26 mouse cellular contexts compared by ENCODE assay signal in genomic region chr11:102084159-102084558, GRCm38 (mm10). TPM values are rescaled to one million over a fixed set of nuclear protein-coding genes. Genes with fewer than 3 reads are reported as not detected.
DNase-seq lines count a peak whose midpoint lies in the region; ATAC-seq and TF ChIP-seq lines count a peak whose summit lies in the region.
"Had no signal": no experiment of that assay in that cellular context is flagged by ENCODE, and none has a peak within 500 bp of the region (broad histone marks: within the 10 kb centered on the region; RNA-seq: fewer than 3 reads in every experiment).

No protein-coding gene starts in this region.

- no peaks in the 10 kb centered on the region for H3K27me3 ChIP-seq in forebrain, embryonic 12.5 days
- H3K27me3 ChIP-seq in forebrain, embryonic 13.5 days: no peaks in the 10 kb centered on the region
- peaks cover 4% of the 10 kb centered on the region; the same call in 1 of the 2 replicates for H3K27me3 ChIP-seq in midbrain, embryonic 12.5 days
- no peaks in the 10 kb centered on the region for H3K27me3 ChIP-seq in midbrain, embryonic 14.5 days (ENCODE audit: control insufficient read depth, insufficient read depth, low read length)
- no peaks in the 10 kb centered on the region for H3K27me3 ChIP-seq in kidney, postnatal 0 days (ENCODE audit: insufficient read depth, low read length)
- H3K27me3 ChIP-seq in limb, embryonic 12.5 days: no peaks in the 10 kb centered on the region
- no peaks in the 10 kb centered on the region for H3K27me3 ChIP-seq in hindbrain, embryonic 12.5 days
- H3K27me3 ChIP-seq: neural tube, embryonic 15.5 days; Patski had no signal

- H3K9ac ChIP-seq in forebrain, embryonic 12.5 days: no peak overlapping the region
- H3K9ac ChIP-seq in forebrain, embryonic 13.5 days: no peak overlapping the region
- no peak overlapping the region for H3K9ac ChIP-seq in midbrain, embryonic 12.5 days (replicated peaks)
- H3K9ac ChIP-seq in midbrain, embryonic 14.5 days (replicated peaks; ENCODE audit: low read length): no peak overlapping the region
- H3K9ac ChIP-seq in kidney, postnatal 0 days (ENCODE audit: low read depth, low read length): no peak overlapping the region
- H3K9ac ChIP-seq in limb, embryonic 12.5 days (replicated peaks): no peak overlapping the region
- H3K9ac ChIP-seq in hindbrain, embryonic 12.5 days: no peak overlapping the region
- H3K9ac ChIP-seq: liver, embryonic 14.5 days; neural tube, embryonic 15.5 days had no signal

- peak overlapping the region; percentile 22; the same call in 1 of the 2 replicates for H3K27ac ChIP-seq in forebrain, embryonic 12.5 days
- no peak overlapping the region for H3K27ac ChIP-seq in forebrain, embryonic 13.5 days
- H3K27ac ChIP-seq in midbrain, embryonic 12.5 days (replicated peaks): peak overlapping the region; percentile 42; the same call in 1 of the 2 replicates
- no peak overlapping the region for H3K27ac ChIP-seq in midbrain, embryonic 14.5 days (replicated peaks; ENCODE audit: low read depth, low read length)
- H3K27ac ChIP-seq in kidney, postnatal 0 days: peak overlapping the region; percentile 60; the same call in 1 of the 2 replicates
- H3K27ac ChIP-seq in limb, embryonic 12.5 days: peak overlapping the region; percentile 59; the same call in 1 of the 2 replicates
- no peak overlapping the region for H3K27ac ChIP-seq in hindbrain, embryonic 12.5 days
- H3K27ac ChIP-seq: hindbrain, embryonic 10.5 days; liver, embryonic 14.5 days; neural tube, embryonic 15.5 days had no signal

- 9% methylated on average over 7 of the region's 7 CpGs for WGBS in forebrain, embryonic 12.5 days
- 9% methylated on average over 7 of the region's 7 CpGs for WGBS in forebrain, embryonic 13.5 days
- 5% methylated on average over 7 of the region's 7 CpGs for WGBS in midbrain, embryonic 12.5 days
- WGBS in midbrain, embryonic 14.5 days: 13% methylated on average over 7 of the region's 7 CpGs
- 30% methylated on average over 7 of the region's 7 CpGs for WGBS in kidney, postnatal 0 days
- 22% methylated on average over 6 of the region's 7 CpGs for WGBS in limb, embryonic 12.5 days
- WGBS in hindbrain, embryonic 12.5 days: 45% methylated on average over 7 of the region's 7 CpGs

- H3K4me1 ChIP-seq in forebrain, embryonic 12.5 days: peaks cover 57% of the 10 kb centered on the region
- peaks cover 56% of the 10 kb centered on the region for H3K4me1 ChIP-seq in forebrain, embryonic 13.5 days
- H3K4me1 ChIP-seq in midbrain, embryonic 12.5 days: peaks cover 50% of the 10 kb centered on the region
- H3K4me1 ChIP-seq in midbrain, embryonic 14.5 days (ENCODE audit: control insufficient read depth, insufficient read depth, low read length): peaks cover 20% of the 10 kb centered on the region
- peaks cover 8% of the 10 kb centered on the region; the same call in 1 of the 2 replicates for H3K4me1 ChIP-seq in kidney, postnatal 0 days (replicated peaks; ENCODE audit: insufficient read depth, low read length)
- peaks cover 29% of the 10 kb centered on the region for H3K4me1 ChIP-seq in limb, embryonic 12.5 days (replicated peaks)
- peaks cover 39% of the 10 kb centered on the region for H3K4me1 ChIP-seq in hindbrain, embryonic 12.5 days

- peaks cover 26% of the 10 kb centered on the region for H3K36me3 ChIP-seq in forebrain, embryonic 12.5 days (replicated peaks)
- peaks cover 29% of the 10 kb centered on the region for H3K36me3 ChIP-seq in forebrain, embryonic 13.5 days (ENCODE audit: poor library complexity, severe bottlenecking)
- peaks cover 14% of the 10 kb centered on the region; the same call in 1 of the 2 replicates for H3K36me3 ChIP-seq in midbrain, embryonic 12.5 days
- H3K36me3 ChIP-seq in midbrain, embryonic 14.5 days (ENCODE audit: control insufficient read depth, insufficient read depth, low read length): peaks cover 14% of the 10 kb centered on the region; the same call in 1 of the 2 replicates
- no peaks in the 10 kb centered on the region for H3K36me3 ChIP-seq in kidney, postnatal 0 days (ENCODE audit: insufficient read depth, low read length)
- H3K36me3 ChIP-seq in limb, embryonic 12.5 days: peaks cover 5% of the 10 kb centered on the region; the same call in 1 of the 2 replicates
- H3K36me3 ChIP-seq in hindbrain, embryonic 12.5 days: peaks cover 7% of the 10 kb centered on the region; the same call in 1 of the 2 replicates

- no peak for TF ChIP-seq CTCF in kidney, postnatal 0 days (IDR thresholded peaks at IDR 0.05; ENCODE audit: low read depth)

- no peak for ATAC-seq in forebrain, embryonic 12.5 days (ENCODE audit: low FRiP score)
- no peak for ATAC-seq in forebrain, embryonic 13.5 days
- ATAC-seq in midbrain, embryonic 12.5 days (ENCODE audit: low FRiP score, low read depth): no peak
- ATAC-seq in midbrain, embryonic 14.5 days (ENCODE audit: low FRiP score, low TSS enrichment): no peak
- no peak for ATAC-seq in kidney, postnatal 0 days (replicated peaks; ENCODE audit: low FRiP score, low read depth)
- ATAC-seq in limb, embryonic 12.5 days (ENCODE audit: insufficient number of reproducible peaks, insufficient read depth, low FRiP score, low TSS enrichment, low read depth): no peak
- ATAC-seq in hindbrain, embryonic 12.5 days (ENCODE audit: low FRiP score): no peak
- ATAC-seq: hindbrain, embryonic 16.5 days; Patski had no signal

- no peak overlapping the region for H3K4me2 ChIP-seq in forebrain, embryonic 12.5 days
- H3K4me2 ChIP-seq in forebrain, embryonic 13.5 days: no peak overlapping the region
- no peak overlapping the region for H3K4me2 ChIP-seq in midbrain, embryonic 12.5 days (replicated peaks)
- H3K4me2 ChIP-seq in midbrain, embryonic 14.5 days (ENCODE audit: low read length): no peak overlapping the region
- no peak overlapping the region for H3K4me2 ChIP-seq in kidney, postnatal 0 days (ENCODE audit: low read length)
- H3K4me2 ChIP-seq in limb, embryonic 12.5 days: no peak overlapping the region
- H3K4me2 ChIP-seq in hindbrain, embryonic 12.5 days (replicated peaks): no peak overlapping the region
- H3K4me2 ChIP-seq: neural tube, embryonic 15.5 days had no signal

- no peak for DNase-seq in midbrain, embryonic 14.5 days
- DNase-seq in kidney, postnatal 0 days (ENCODE audit: low spot score): peak; percentile 27
- DNase-seq in Muller cell, postnatal 12 days (ENCODE audit: inconsistent ontology term): no peak
- DNase-seq: adrenal gland, postnatal 14 days; cerebellum, adult 11 months; cerebellum, adult 9-10 months; cerebellum, postnatal 36 days; gastrocnemius, postnatal 10 days; heart, postnatal 14 days; left cerebral cortex, postnatal 4 days; liver; lung, adult 2 months; lung, postnatal 14 days had no signal

- H3K9me3 ChIP-seq in forebrain, embryonic 12.5 days: no peaks in the 10 kb centered on the region
- no peaks in the 10 kb centered on the region for H3K9me3 ChIP-seq in forebrain, embryonic 13.5 days (replicated peaks)
- no peaks in the 10 kb centered on the region for H3K9me3 ChIP-seq in midbrain, embryonic 12.5 days
- H3K9me3 ChIP-seq in midbrain, embryonic 14.5 days (ENCODE audit: control insufficient read depth, low read length): no peaks in the 10 kb centered on the region
- no peaks in the 10 kb centered on the region for H3K9me3 ChIP-seq in kidney, postnatal 0 days (replicated peaks; ENCODE audit: low read length)
- H3K9me3 ChIP-seq in limb, embryonic 12.5 days: peaks cover 4% of the 10 kb centered on the region; the same call in 1 of the 2 replicates
- H3K9me3 ChIP-seq in hindbrain, embryonic 12.5 days (replicated peaks): no peaks in the 10 kb centered on the region
- H3K9me3 ChIP-seq: G1E; hindbrain, embryonic 10.5 days; neural tube, embryonic 15.5 days had no signal

- H3K4me3 ChIP-seq in forebrain, embryonic 12.5 days (replicated peaks): no peak overlapping the region
- no peak overlapping the region for H3K4me3 ChIP-seq in forebrain, embryonic 13.5 days
- no peak overlapping the region for H3K4me3 ChIP-seq in midbrain, embryonic 12.5 days
- no peak overlapping the region for H3K4me3 ChIP-seq in midbrain, embryonic 14.5 days (replicated peaks; ENCODE audit: low read depth, low read length)
- no peak overlapping the region for H3K4me3 ChIP-seq in kidney, postnatal 0 days (replicated peaks; ENCODE audit: low read depth, low read length)
- H3K4me3 ChIP-seq in limb, embryonic 12.5 days (replicated peaks): no peak overlapping the region
- no peak overlapping the region for H3K4me3 ChIP-seq in hindbrain, embryonic 12.5 days
- H3K4me3 ChIP-seq: hindbrain, embryonic 10.5 days; neural tube, embryonic 15.5 days had no signal

RNA-seq across cellular contexts. Expression of gene Mpp2, which starts 4.2 kb away (rescaled TPM):
- 24.9 and 27.9 TPM in 2 replicates for polyA plus RNA-seq in forebrain, embryonic 12.5 days (2016; fragmentation: Nextera tagmentation; extraction: Ambion mirVana)
- polyA plus RNA-seq in forebrain, embryonic 13.5 days (2015; fragmentation: Nextera tagmentation; extraction: Ambion mirVana): 19.8 and 22.0 TPM in 2 replicates
- polyA plus RNA-seq in midbrain, embryonic 12.5 days (2016; fragmentation: Nextera tagmentation; extraction: Ambion mirVana): 21.7 and 23.3 TPM in 2 replicates
- polyA plus RNA-seq in midbrain, embryonic 14.5 days (2014; fragmentation: Nextera tagmentation; extraction: Ambion mirVana): 22.5 and 23.9 TPM in 2 replicates
- 8.8 and 9.3 TPM in 2 replicates for polyA plus RNA-seq in kidney, postnatal 0 days (2015; fragmentation: Nextera tagmentation; extraction: Ambion mirVana)
- 12.6 and 14.3 TPM in 2 replicates for polyA plus RNA-seq in limb, embryonic 12.5 days (2016; fragmentation: Nextera tagmentation; extraction: Ambion mirVana)
- 22.0 and 24.1 TPM in 2 replicates for polyA plus RNA-seq in hindbrain, embryonic 12.5 days (2016; fragmentation: Nextera tagmentation; extraction: Ambion mirVana)

RNA-seq across cellular contexts. Expression of gene Ppy, which starts 17.0 kb away (rescaled TPM):
- not detected in 2 replicates for polyA plus RNA-seq in forebrain, embryonic 12.5 days (2016; fragmentation: Nextera tagmentation; extraction: Ambion mirVana)
- not detected in 2 replicates for polyA plus RNA-seq in forebrain, embryonic 13.5 days (2015; fragmentation: Nextera tagmentation; extraction: Ambion mirVana)
- polyA plus RNA-seq in midbrain, embryonic 12.5 days (2016; fragmentation: Nextera tagmentation; extraction: Ambion mirVana): not detected in 2 replicates
- polyA plus RNA-seq in midbrain, embryonic 14.5 days (2014; fragmentation: Nextera tagmentation; extraction: Ambion mirVana): not detected in 2 replicates
- polyA plus RNA-seq in kidney, postnatal 0 days (2015; fragmentation: Nextera tagmentation; extraction: Ambion mirVana): not detected in 2 replicates
- not detected in 2 replicates for polyA plus RNA-seq in limb, embryonic 12.5 days (2016; fragmentation: Nextera tagmentation; extraction: Ambion mirVana)
- polyA plus RNA-seq in hindbrain, embryonic 12.5 days (2016; fragmentation: Nextera tagmentation; extraction: Ambion mirVana): not detected in 2 replicates
- polyA plus RNA-seq: embryonic facial prominence, embryonic 11.5 days; heart, embryonic 14.5 days; hindbrain, embryonic 10.5 days; hindbrain, embryonic 16.5 days; liver, embryonic 14.5 days; Patski had no signal

RNA-seq across cellular contexts. Expression of gene Pyy, which starts 23.5 kb away (rescaled TPM):
- polyA plus RNA-seq in forebrain, embryonic 12.5 days (2016; fragmentation: Nextera tagmentation; extraction: Ambion mirVana): not detected in 2 replicates
- polyA plus RNA-seq in forebrain, embryonic 13.5 days (2015; fragmentation: Nextera tagmentation; extraction: Ambion mirVana): not detected in 2 replicates
- not detected in 2 replicates for polyA plus RNA-seq in midbrain, embryonic 12.5 days (2016; fragmentation: Nextera tagmentation; extraction: Ambion mirVana)
- polyA plus RNA-seq in midbrain, embryonic 14.5 days (2014; fragmentation: Nextera tagmentation; extraction: Ambion mirVana): not detected in 2 replicates
- not detected in 2 replicates for polyA plus RNA-seq in kidney, postnatal 0 days (2015; fragmentation: Nextera tagmentation; extraction: Ambion mirVana)
- polyA plus RNA-seq in limb, embryonic 12.5 days (2016; fragmentation: Nextera tagmentation; extraction: Ambion mirVana): not detected in 2 replicates
- polyA plus RNA-seq in hindbrain, embryonic 12.5 days (2016; fragmentation: Nextera tagmentation; extraction: Ambion mirVana): 3.3 and 5.5 TPM in 2 replicates
- polyA plus RNA-seq: embryonic facial prominence, embryonic 11.5 days; G1E; heart, embryonic 14.5 days; lung, adult 2 months; Patski had no signal

RNA-seq across cellular contexts. Expression of gene Cd300lg, which starts 42.9 kb away (rescaled TPM):
- 0.17 and 0.23 TPM in 2 replicates for polyA plus RNA-seq in forebrain, embryonic 12.5 days (2016; fragmentation: Nextera tagmentation; extraction: Ambion mirVana)
- polyA plus RNA-seq in forebrain, embryonic 13.5 days (2015; fragmentation: Nextera tagmentation; extraction: Ambion mirVana): 0.27 and 0.31 TPM in 2 replicates
- polyA plus RNA-seq in midbrain, embryonic 12.5 days (2016; fragmentation: Nextera tagmentation; extraction: Ambion mirVana): 0.19 and 0.34 TPM in 2 replicates
- 0.15 and 0.17 TPM in 2 replicates for polyA plus RNA-seq in midbrain, embryonic 14.5 days (2014; fragmentation: Nextera tagmentation; extraction: Ambion mirVana)
- 2.8 and 2.9 TPM in 2 replicates for polyA plus RNA-seq in kidney, postnatal 0 days (2015; fragmentation: Nextera tagmentation; extraction: Ambion mirVana)
- polyA plus RNA-seq in limb, embryonic 12.5 days (2016; fragmentation: Nextera tagmentation; extraction: Ambion mirVana): 0.40 and 0.70 TPM in 2 replicates
- polyA plus RNA-seq in hindbrain, embryonic 12.5 days (2016; fragmentation: Nextera tagmentation; extraction: Ambion mirVana): 0.12 and 0.43 TPM in 2 replicates
- polyA plus RNA-seq: G1E, Patski had no signal

RNA-seq across cellular contexts. Expression of gene Mpp3, which starts 55.9 kb away (rescaled TPM):
- polyA plus RNA-seq in forebrain, embryonic 12.5 days (2016; fragmentation: Nextera tagmentation; extraction: Ambion mirVana): 35.7 and 37.6 TPM in 2 replicates
- 40.8 and 41.0 TPM in 2 replicates for polyA plus RNA-seq in forebrain, embryonic 13.5 days (2015; fragmentation: Nextera tagmentation; extraction: Ambion mirVana)
- polyA plus RNA-seq in midbrain, embryonic 12.5 days (2016; fragmentation: Nextera tagmentation; extraction: Ambion mirVana): 32.1 and 33.2 TPM in 2 replicates
- polyA plus RNA-seq in midbrain, embryonic 14.5 days (2014; fragmentation: Nextera tagmentation; extraction: Ambion mirVana): 45.4 and 54.2 TPM in 2 replicates
- polyA plus RNA-seq in kidney, postnatal 0 days (2015; fragmentation: Nextera tagmentation; extraction: Ambion mirVana): 3.5 and 4.2 TPM in 2 replicates
- 13.7 and 16.3 TPM in 2 replicates for polyA plus RNA-seq in limb, embryonic 12.5 days (2016; fragmentation: Nextera tagmentation; extraction: Ambion mirVana)
- polyA plus RNA-seq in hindbrain, embryonic 12.5 days (2016; fragmentation: Nextera tagmentation; extraction: Ambion mirVana): 35.6 and 36.2 TPM in 2 replicates
- polyA plus RNA-seq: G1E had no signal

Comparison
In these comparisons a context has a peak if more than half of its experiments do, and no peak if none do; other contexts are left out.
1. H3K27ac ChIP-seq: peak in forebrain, embryonic 12.5 days (single experiment), midbrain, embryonic 12.5 days (single experiment), kidney, postnatal 0 days (single experiment) and limb, embryonic 12.5 days (single experiment); none in forebrain, embryonic 13.5 days (single experiment), midbrain, embryonic 14.5 days (single experiment) and hindbrain, embryonic 12.5 days (single experiment).